Mouse (Mus musculus) retina, postnatal 7 days (tissue): ENCODE results near the gene Gm11985.

Experiments
- DNase-seq: peaks from one replicate; pipeline ENCODE4 v3.0.0-alpha.2; 2012; ENCODE audit warnings: low read depth, low spot score

Gm11985 gene

DNA sequence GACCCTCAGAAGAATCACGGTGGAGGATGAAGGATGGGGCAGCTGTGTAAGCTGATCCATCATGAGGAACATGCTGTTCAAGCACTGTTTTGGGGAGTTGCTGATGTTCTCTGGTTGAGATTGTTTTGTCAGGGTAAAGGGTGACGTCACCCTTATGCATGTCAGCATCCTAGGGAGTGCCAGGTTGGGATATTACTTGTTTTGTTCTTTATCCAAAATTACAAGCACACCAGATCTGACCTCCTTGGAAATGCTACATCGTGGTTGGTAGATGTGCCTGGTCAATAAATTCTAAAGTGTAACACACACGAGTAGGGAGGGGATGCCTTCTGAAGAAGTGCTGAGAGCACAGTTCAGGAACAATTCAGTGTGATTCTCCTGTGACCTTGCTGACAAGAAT is 31.9 kb downstream of the Gm11985 start:
- DNase-seq, result no peak

DNA sequence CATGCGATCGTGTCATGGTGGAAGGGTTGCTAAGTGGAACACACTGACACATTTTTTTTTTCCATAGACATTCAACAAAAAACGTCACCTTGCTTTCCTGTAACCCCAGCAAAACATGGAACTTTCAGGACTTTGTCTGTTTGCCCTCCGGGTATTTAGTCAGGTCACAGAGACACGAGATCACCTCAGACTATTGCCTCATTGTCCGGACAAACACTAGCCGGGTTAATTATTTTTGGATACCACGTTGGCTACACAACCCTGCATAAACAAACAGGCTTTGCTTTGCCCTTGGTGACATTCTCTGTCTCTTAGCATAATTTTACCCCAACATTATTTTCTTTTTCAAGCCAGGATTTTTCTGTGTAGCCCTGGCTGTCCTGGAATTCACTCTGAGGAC is 35.3 kb downstream of the Gm11985 start:
- DNase-seq, result no peak

DNA sequence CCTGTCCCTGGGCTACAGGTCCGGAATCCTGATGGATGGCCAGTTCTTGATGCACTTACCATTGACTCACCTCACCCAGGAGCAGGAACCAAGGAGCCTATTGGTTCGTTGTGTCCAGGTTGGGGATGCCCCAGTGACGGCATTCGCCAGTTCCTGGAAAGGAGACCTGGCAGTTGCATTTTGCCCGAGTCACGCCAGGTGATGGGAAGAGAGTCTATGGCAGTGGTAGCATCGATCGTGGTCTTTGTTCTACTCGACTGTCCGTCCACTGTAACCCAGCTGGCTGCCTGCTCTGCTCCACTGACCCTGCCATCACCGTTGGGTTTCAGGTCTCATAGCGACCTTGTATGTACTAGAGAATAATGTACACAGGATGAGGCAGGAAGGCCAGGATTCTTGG is 36.0 kb downstream of the Gm11985 start:
- DNase-seq, result no peak

DNA sequence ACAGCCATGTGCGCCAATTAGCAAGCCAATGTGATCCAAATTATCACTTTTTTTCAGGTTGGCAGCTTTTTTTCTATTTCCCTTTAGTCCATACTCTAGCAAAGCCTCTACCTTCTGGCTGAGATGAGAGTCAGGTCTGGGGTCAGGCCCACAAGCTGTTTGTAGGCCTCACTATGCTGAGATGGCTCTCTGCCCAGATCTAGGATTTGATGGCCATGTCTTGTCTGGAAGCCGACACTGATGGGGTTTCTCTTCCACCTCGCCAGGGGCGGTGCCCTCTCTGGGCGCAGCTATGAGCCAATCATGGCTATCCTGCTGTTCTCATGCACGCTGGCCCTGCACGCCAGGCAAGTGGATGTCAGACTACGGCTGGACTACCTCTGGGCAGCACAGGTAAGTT is 37.9 kb downstream of the Gm11985 start:
- peak; percentile 6 for DNase-seq

- DNase-seq, result no peak
These were observed 38.9 kb downstream of the Gm11985 start for GRCm38 (mm10) chr11:7149471-7149870.

DNA sequence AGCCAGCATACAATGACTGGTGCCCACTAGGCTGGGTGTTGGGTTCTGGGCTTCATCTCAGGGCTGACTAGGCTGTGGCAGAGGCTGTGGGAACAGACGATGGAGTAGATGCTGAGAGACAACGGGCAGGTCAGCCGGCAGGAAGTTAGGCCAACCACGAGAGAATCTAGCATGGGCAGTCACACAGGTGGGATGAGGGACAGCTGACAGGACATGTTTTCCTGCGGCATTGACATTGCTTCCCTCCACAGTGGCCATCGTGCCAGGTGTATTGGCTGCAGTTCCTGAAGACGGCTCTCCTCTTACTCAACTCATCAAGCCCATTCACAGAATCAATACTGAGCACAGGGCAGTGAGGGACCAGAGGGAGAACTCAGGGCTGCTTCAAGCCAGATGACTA is 40.4 kb downstream of the Gm11985 start:
- DNase-seq, result no peak

GRCm38 (mm10) chr11:7147536-7147935 is 40.8 kb downstream of the Gm11985 start:
- no peak for DNase-seq

- no peak for DNase-seq
These were observed 43.1 kb downstream of the Gm11985 start for GRCm38 (mm10) chr11:7145221-7145620.

- no peak for DNase-seq
These were observed 44.0 kb downstream of the Gm11985 start for GRCm38 (mm10) chr11:7144369-7144768.

DNA sequence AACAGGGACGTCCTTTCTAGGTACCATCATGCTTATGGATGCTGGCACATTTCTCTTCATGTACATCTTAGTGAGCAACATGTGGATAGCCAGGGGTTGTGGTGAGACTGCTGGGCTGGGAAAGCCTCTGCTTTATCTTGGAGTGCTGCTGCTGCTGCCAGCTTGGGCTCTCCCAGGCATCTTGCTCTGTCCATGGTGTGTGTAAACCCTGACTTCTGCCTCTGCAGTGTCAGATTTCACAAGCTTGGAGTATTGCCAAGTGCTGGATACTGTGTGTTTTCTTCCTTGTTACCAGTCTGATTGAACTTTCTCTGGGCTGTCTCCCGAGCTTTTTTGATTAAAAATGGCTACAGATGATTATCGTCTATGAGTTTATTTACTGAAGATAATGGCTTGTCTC is 45.6 kb downstream of the Gm11985 start:
- DNase-seq, result no peak

GRCm38 (mm10) chr11:7140449-7140848 is 47.9 kb downstream of the Gm11985 start:
- DNase-seq, result peak; percentile 28

DNA sequence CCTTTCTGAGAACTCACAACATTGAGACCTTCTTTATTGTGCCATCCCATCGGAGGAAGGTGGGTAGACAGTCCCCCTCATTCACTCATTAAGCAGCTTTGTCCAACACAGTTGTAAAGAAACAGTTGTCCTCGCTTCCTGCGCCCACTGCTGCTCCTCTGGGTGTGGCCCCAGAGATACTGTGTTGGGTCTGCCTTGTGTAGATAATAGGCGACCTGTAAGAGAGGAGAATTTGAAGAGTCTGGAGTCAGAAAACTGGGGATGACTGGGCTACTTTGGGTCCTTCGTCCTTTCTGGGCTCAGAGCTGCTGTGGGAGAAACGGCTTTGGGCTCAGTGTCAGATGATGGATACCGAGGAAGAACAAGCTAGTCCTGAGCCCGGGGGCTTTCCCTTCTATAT is 50.0 kb downstream of the Gm11985 start:
- DNase-seq, result no peak

- DNase-seq, result no peak
These were observed 52.0 kb downstream of the Gm11985 start for GRCm38 (mm10) chr11:7136246-7136855.

DNA sequence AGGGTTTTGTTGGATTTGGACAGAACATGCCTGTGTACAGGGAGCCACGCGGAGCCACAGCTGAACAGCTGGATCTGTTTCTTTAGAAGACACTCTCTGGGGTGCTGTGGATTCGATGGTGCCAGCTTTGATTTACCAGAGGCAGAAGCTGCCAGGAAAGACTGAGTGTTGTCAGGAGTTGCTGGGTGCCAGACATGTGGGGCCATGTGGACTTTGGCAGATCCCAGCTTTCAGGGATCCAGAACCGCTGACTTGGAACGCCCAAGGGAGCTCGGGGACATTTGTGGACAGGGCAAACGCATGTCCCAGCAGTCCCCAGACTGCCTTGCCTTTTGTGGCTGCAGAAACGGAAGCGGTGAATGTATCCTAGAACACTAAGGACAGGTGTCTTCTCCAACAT is 52.6 kb downstream of the Gm11985 start:
- no peak for DNase-seq

DNA sequence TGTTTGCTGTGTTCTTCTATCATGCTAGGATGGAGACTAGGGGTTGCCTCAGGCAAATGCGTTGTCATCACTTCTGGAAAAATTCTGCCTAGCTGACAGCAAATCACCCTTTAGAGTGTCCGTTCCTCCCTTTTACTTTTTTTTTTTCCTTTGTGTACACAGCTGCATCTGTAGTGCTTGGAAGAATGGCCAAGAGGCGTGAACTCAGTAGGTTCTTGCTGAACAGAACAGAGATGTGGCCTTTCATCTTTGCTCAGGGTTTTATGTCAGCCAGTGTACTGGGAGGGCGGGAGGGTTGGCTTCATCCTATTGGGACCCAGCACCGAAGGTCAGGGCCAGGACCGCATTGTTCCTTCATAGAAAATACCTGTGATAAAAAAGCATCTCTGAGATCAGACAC is 53.1 kb downstream of the Gm11985 start:
- DNase-seq, result no peak

GRCm38 (mm10) chr11:7134319-7134718 is 54.0 kb downstream of the Gm11985 start:
- DNase-seq, result no peak

- no peak for DNase-seq
These were observed 54.6 kb downstream of the Gm11985 start for GRCm38 (mm10) chr11:7133736-7134135.
